Mouse (Mus musculus) thymus, postnatal 25 days (tissue): ENCODE data around the gene Dnal4.

Experiments
- DNase-seq: peaks from one replicate; pipeline ENCODE4 v3.0.0; 2022

Gene Dnal4

GRCm38 (mm10) chr15:79728731-79729388 is 48.8 kb downstream of the Dnal4 start:
- peak; percentile 16 for DNase-seq

- DNase-seq = no peak
Observed at GRCm38 (mm10) chr15:79728311-79728710, 49.3 kb downstream of the Dnal4 start.

- no peak for DNase-seq
Observed at GRCm38 (mm10) chr15:79727840-79728239, 49.8 kb downstream of the Dnal4 start.

- no peak for DNase-seq
Observed at GRCm38 (mm10) chr15:79725190-79725789, 52.4 kb downstream of the Dnal4 start.

GRCm38 (mm10) chr15:79723439-79723838 is 54.2 kb downstream of the Dnal4 start:
- DNase-seq = peak; percentile 50

- no peak for DNase-seq
Observed at GRCm38 (mm10) chr15:79720796-79721195, 56.9 kb downstream of the Dnal4 start.

GRCm38 (mm10) chr15:79720267-79720666 is 57.4 kb downstream of the Dnal4 start:
- no peak for DNase-seq

GRCm38 (mm10) chr15:79716710-79717109 is 60.9 kb downstream of the Dnal4 start:
- DNase-seq = no peak

GRCm38 (mm10) chr15:79715646-79716045 is 62.0 kb downstream of the Dnal4 start:
- DNase-seq = no peak
